Mouse (Mus musculus): Measurements from ENCODE around the gene Olfr70. TPM values are rescaled to one million over a fixed set of nuclear protein-coding genes. Genes with fewer than 3 reads are reported as not detected.

Olfr70 gene
- not detected in 4 replicates for total RNA-seq (2023; ENCODE audit: inconsistent age)

GRCm38 (mm10) chr4:43700707-43701106 lies at the start of gene Olfr70:
TSS of gene Olfr70 (minus strand) at chr4:43700807.

GRCm38 (mm10) chr4:43729794-43730550 lies 29.4 kb upstream of the Olfr70 start, which contains the start of gene Spaar:
TSS of gene Spaar (plus strand) at chr4:43730034.

DNA sequence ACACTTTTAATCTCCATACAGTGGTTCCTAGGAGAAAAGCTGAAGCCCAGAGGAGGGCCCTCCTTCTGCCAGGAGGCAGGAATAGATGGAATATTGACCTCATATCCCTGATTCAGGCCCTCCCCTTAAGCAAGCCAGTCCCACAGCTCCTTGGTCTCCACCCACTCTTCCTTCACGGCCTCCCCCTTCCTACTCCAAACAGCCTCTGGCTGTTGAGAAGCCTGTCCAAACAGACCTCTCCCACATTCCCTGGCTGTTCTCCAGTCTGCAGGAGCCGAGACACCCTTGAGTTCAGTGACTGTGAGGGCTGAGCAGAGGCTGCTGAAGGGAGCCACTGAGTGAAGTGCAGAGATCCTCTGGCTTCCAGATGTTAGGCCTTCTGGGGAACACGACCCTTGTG lies 26.4 kb upstream of the Olfr70 start, which contains the start of gene Hrct1:
Gene Hrct1, plus strand, starts transcription at position 194 of the 400 bp plus-strand sequence.

DNA sequence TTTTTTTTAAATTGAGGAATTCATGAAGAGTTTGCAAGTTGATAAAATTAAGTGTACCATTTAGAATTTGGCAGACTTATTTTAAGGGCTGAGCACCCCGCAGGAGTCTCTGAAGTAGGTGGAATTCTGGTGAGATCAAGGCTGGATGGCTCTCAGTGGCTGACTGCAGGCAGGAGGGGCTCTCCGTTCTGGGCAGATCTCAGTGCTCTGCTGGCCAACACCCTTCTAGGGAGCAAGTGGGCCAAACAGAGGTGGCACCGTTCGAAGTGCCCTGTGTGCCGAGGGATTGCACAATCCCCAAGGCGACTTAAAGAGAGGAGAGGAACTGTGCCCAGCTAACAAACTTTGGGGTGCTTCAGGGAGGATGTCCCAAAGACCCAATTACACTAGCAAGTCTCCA lies 9.3 kb upstream of the Olfr70 start, which contains the start of gene Olfr71:
Gene Olfr71, minus strand, starts transcription at position 387 of the 400 bp plus-strand sequence.

GRCm38 (mm10) chr4:43668782-43669427 lies 31.7 kb downstream of the Olfr70 start, which contains the start of the genes Tmem8b and Fam221b:
TSS of gene Tmem8b (plus strand) at chr4:43668971.
TSS of gene Fam221b (minus strand) at chr4:43669145.

DNA sequence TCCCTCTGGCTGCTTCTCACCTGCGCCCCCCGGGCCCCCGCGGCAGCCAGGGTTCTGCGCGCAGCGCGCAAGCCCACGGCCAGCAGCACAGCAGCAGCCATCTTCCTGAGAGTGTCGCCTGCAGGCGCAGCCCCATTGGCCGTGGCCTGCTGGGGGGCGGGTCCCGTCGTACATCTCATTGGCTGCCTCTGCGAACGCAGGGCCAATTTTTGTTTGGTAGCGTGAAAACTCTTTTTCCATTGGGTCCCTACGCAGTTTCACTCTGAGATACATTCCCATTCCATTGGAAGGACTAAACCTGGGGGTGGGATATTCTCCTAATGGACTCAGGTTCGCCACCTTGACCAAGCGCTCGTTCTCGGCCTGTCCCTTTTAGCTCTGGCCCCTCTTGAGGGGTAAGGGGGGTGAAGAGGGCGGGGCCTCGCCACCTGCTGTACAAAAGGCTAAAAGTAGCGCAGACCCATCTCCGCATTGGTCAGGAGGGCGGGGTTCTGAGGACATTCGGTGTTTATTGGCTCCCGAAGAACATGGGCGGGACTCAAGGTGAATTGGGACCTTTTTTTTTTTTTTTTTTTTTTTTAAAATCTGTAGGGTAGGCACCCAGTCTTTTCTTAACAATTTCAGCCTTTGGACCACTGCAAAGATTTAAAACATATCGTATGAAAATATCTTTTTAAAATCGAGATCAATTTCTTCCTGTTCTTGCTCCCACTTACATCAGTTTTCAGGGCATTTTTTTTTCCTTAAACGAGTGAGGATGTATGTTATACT lies 44.1 kb downstream of the Olfr70 start, which contains the start of gene Hint2:
Gene Hint2, minus strand, starts transcription at position 128 of the 771 bp plus-strand sequence.

GRCm38 (mm10) chr4:43653161-43654015 lies 47.2 kb downstream of the Olfr70 start, which contains the start of gene Spag8:
TSS of gene Spag8 (minus strand) at chr4:43653594.

Other genes with a start within 250 kb of the Olfr70 start
- 506 to 604 TPM (median 560 TPM) in 4 replicates for gene Cd72, start 246.2 kb downstream of the Olfr70 start, total RNA-seq (2023; ENCODE audit: inconsistent age)
- 10.9 to 17.2 TPM (median 13.9 TPM) in 4 replicates for gene Sit1, start 217.1 kb downstream of the Olfr70 start, total RNA-seq (2023; ENCODE audit: inconsistent age)
- gene Ccdc107, start 207.9 kb downstream of the Olfr70 start, total RNA-seq (2023; ENCODE audit: inconsistent age), result 28.7 to 35.4 TPM (median 30.0 TPM) in 4 replicates
- gene Arhgef39, start 201.1 kb downstream of the Olfr70 start, total RNA-seq (2023; ENCODE audit: inconsistent age), result 1.3 to 3.6 TPM (median 2.6 TPM) in 4 replicates
- gene Car9, start 193.8 kb downstream of the Olfr70 start, total RNA-seq (2023; ENCODE audit: inconsistent age), result 0.84 to 1.4 TPM in 2 of 4 replicates, not detected in the others
- gene Tpm2, start 177.0 kb downstream of the Olfr70 start, total RNA-seq (2023; ENCODE audit: inconsistent age), result 0.58 to 0.93 TPM (median 0.66 TPM) in 3 of 4 replicates, not detected in the other
- 55.9 to 68.9 TPM (median 66.5 TPM) in 4 replicates for gene Creb3, start 138.5 kb downstream of the Olfr70 start, total RNA-seq (2023; ENCODE audit: inconsistent age)
- gene Tln1, start 138.1 kb downstream of the Olfr70 start, total RNA-seq (2023; ENCODE audit: inconsistent age), result 271 to 299 TPM (median 289 TPM) in 4 replicates
- 41.6 to 56.1 TPM (median 42.0 TPM) in 4 replicates for gene Rgp1, start 122.1 kb downstream of the Olfr70 start, total RNA-seq (2023; ENCODE audit: inconsistent age)
- gene Gba2, start 121.9 kb downstream of the Olfr70 start, total RNA-seq (2023; ENCODE audit: inconsistent age), result 43.0 to 48.3 TPM (median 45.3 TPM) in 4 replicates
- not detected in 4 replicates for gene Msmp, start 116.3 kb downstream of the Olfr70 start, total RNA-seq (2023; ENCODE audit: inconsistent age)
- 0.80 to 4.4 TPM (median 1.3 TPM) in 4 replicates for gene Npr2, start 68.9 kb downstream of the Olfr70 start, total RNA-seq (2023; ENCODE audit: inconsistent age)
- gene Spag8, start 47.2 kb downstream of the Olfr70 start, total RNA-seq (2023; ENCODE audit: inconsistent age), result not detected in 4 replicates
- gene Hint2, start 44.3 kb downstream of the Olfr70 start, total RNA-seq (2023; ENCODE audit: inconsistent age), result 13.0 to 19.8 TPM (median 15.5 TPM) in 4 replicates
- gene Tmem8b, start 31.8 kb downstream of the Olfr70 start, total RNA-seq (2023; ENCODE audit: inconsistent age), result 2.0 to 3.4 TPM (median 2.9 TPM) in 4 replicates
- 0.18 TPM in 1 of 4 replicates, not detected in the others for gene Fam221b, start 31.7 kb downstream of the Olfr70 start, total RNA-seq (2023; ENCODE audit: inconsistent age)
- not detected in 4 replicates for gene Olfr71, start 9.4 kb upstream of the Olfr70 start, total RNA-seq (2023; ENCODE audit: inconsistent age)
- not detected in 4 replicates for gene Hrct1, start 26.4 kb upstream of the Olfr70 start, total RNA-seq (2023; ENCODE audit: inconsistent age)
- gene Spaar, start 29.2 kb upstream of the Olfr70 start, total RNA-seq (2023; ENCODE audit: inconsistent age), result not detected in 4 replicates
- gene Olfr159, start 70.2 kb upstream of the Olfr70 start, total RNA-seq (2023; ENCODE audit: inconsistent age), result not detected in 4 replicates
- gene Olfr156, start 123.1 kb upstream of the Olfr70 start, total RNA-seq (2023; ENCODE audit: inconsistent age), result not detected in 4 replicates
- not detected in 4 replicates for gene Olfr157, start 139.4 kb upstream of the Olfr70 start, total RNA-seq (2023; ENCODE audit: inconsistent age)
- gene Olfr155, start 150.8 kb upstream of the Olfr70 start, total RNA-seq (2023; ENCODE audit: inconsistent age), result not detected in 4 replicates
- gene Reck, start 174.7 kb upstream of the Olfr70 start, total RNA-seq (2023; ENCODE audit: inconsistent age), result 0.45 to 0.64 TPM (median 0.60 TPM) in 4 replicates